Mouse (Mus musculus) intestine, postnatal 0 days (tissue): ENCODE data around the gene Usp10. TPM values are rescaled to one million over a fixed set of nuclear protein-coding genes. Genes with fewer than 3 reads are reported as not detected.
A peak's percentile ranks its signal among the peaks of the same experiment; 100 is the strongest.

ENCODE experiments used
- ATAC-seq: fragments of 200-750 bp; cut with Nextera tagmentation; 2 replicates; pipeline ENCODE4 v1.8.0; 2017; ENCODE audit warnings: mild to moderate bottlenecking, moderate TSS enrichment, moderate library complexity
- H3K27ac ChIP-seq: fragments of 300-500 bp; sonication (generic); 2 replicates; pipeline ENCODE4 v1.5.1; 2014; ENCODE audit warnings: mild to moderate bottlenecking, low read depth, low read length, moderate library complexity
- H3K27me3 ChIP-seq: fragments of 300-500 bp; sonication (generic); replicated peaks from 2 replicates; pipeline ENCODE4 v1.6.1; 2014; ENCODE audit warnings: low read length, mixed read lengths; ENCODE audit not compliant: control insufficient read depth, insufficient read depth
- H3K36me3 ChIP-seq: fragments of 300-500 bp; sonication (generic); 2 replicates; pipeline ENCODE4 v1.6.1; 2014; ENCODE audit warnings: mild to moderate bottlenecking, moderate library complexity; ENCODE audit not compliant: control insufficient read depth, insufficient read depth
- H3K4me1 ChIP-seq: fragments of 300-500 bp; sonication (generic); replicated peaks from 2 replicates; pipeline ENCODE4 v1.6.1; 2014; ENCODE audit warnings: antibody characterized with exemption, low read length, mixed read lengths; ENCODE audit not compliant: control insufficient read depth, insufficient read depth
- H3K4me2 ChIP-seq: fragments of 300-500 bp; sonication (generic); replicated peaks from 2 replicates; pipeline ENCODE4 v1.6.1; 2014; ENCODE audit warnings: low read depth, mild to moderate bottlenecking, moderate library complexity
- H3K4me3 ChIP-seq: fragments of 300-500 bp; sonication (generic); 2 replicates; pipeline ENCODE4 v1.5.1; 2014; ENCODE audit warnings: low read depth, low read length
- H3K9ac ChIP-seq: fragments of 300-500 bp; sonication (generic); 2 replicates; pipeline ENCODE4 v1.6.1; 2014; ENCODE audit warnings: mild to moderate bottlenecking, low read depth, low read length
- H3K9me3 ChIP-seq: fragments of 300-500 bp; sonication (generic); 2 replicates; pipeline ENCODE4 v1.6.1; 2016; ENCODE audit warnings: mixed run types; ENCODE audit not compliant: control insufficient read depth
- CTCF ChIP-seq: sonication (generic); IDR thresholded peaks from 2 replicates; pipeline ENCODE4 v1.5.1; 2016; ENCODE audit warnings: low read depth, mild to moderate bottlenecking, control low read depth, antibody characterized with exemption, moderate library complexity
- WGBS: fragments of 180-500 bp; shearing (Covaris S2); extraction: QIAGEN DNeasy Blood & Tissue Kit; methylation state at CpG from one replicate; pipeline ENCODE4 v1.1.7; 2014; 5-methylcytosine and 5-hydroxymethylcytosine counted together
- polyA plus RNA-seq: library from polyadenylated mRNA; unstranded; fragments of >200 nt; fragmentation: Nextera tagmentation; extraction: Ambion mirVana; gene quantifications from 2 replicates; pipeline ENCODE4 v1.2.1, GENCODE M21; 2015

Usp10 gene
- polyA plus RNA-seq, 1 experiment from 2014 or later, result 37.1 TPM

DNA sequence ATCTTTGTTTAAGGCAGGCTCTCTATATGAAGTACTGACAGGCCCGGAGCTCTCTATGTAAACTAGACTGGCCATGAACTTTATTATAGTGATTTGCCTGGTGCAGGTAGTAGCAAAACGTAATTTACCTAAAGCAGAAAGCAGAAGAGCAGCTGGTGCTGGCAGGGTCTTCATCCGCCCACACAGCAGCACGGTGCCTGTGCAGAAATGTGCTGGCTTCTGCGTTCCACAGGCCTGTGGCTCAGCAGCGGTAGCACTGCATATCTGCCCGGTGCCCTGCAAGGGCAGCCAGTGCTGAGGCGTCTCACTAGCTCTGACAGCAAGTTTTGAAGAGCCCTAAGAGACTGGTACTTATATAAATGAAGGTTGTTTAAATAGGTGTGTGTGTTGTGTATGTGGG is 45.2 kb downstream of the Usp10 start:
- H3K4me1 ChIP-seq, result no peaks in the 10 kb centered on the region
- no peak overlapping the region for H3K4me3 ChIP-seq
- no peaks in the 10 kb centered on the region for H3K9me3 ChIP-seq
- WGBS, result 88% methylated on average over 8 of the region's 8 CpGs
- H3K4me2 ChIP-seq, result no peak overlapping the region
- no peak overlapping the region for H3K9ac ChIP-seq
- H3K27me3 ChIP-seq, result no peaks in the 10 kb centered on the region
- no peak for TF ChIP-seq CTCF
- no peak overlapping the region for H3K27ac ChIP-seq
- H3K36me3 ChIP-seq, result peaks cover 74% of the 10 kb centered on the region
- ATAC-seq, result no peak

DNA sequence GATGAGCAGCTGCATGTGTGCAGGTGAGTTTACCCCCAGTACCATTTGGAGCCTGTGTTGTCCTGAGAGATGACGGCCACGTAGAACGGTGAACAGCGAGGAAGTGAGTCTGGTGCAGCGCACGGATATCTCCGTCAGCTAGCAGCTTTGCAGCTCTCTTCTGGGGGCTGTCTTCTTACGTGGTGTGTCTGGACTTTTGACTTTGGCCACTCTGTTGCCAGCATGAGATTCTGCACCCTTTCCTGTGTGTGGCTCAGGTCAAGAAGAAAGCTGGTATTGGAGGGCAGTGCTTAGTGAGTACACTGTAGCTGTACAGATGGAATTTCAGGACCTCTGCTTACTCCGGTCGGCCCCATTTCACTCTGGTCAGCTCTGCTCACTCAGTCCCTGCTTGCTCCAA is 47.9 kb downstream of the Usp10 start:
- no peaks in the 10 kb centered on the region for H3K4me1 ChIP-seq
- H3K4me2 ChIP-seq, result no peak overlapping the region
- ATAC-seq, result no peak
- H3K27me3 ChIP-seq, result no peaks in the 10 kb centered on the region
- peaks cover 50% of the 10 kb centered on the region for H3K36me3 ChIP-seq
- no peak for TF ChIP-seq CTCF
- no peak overlapping the region for H3K9ac ChIP-seq
- no peak overlapping the region for H3K4me3 ChIP-seq
- WGBS, result 85% methylated on average over 10 of the region's 10 CpGs
- H3K9me3 ChIP-seq, result no peaks in the 10 kb centered on the region
- no peak overlapping the region for H3K27ac ChIP-seq

DNA sequence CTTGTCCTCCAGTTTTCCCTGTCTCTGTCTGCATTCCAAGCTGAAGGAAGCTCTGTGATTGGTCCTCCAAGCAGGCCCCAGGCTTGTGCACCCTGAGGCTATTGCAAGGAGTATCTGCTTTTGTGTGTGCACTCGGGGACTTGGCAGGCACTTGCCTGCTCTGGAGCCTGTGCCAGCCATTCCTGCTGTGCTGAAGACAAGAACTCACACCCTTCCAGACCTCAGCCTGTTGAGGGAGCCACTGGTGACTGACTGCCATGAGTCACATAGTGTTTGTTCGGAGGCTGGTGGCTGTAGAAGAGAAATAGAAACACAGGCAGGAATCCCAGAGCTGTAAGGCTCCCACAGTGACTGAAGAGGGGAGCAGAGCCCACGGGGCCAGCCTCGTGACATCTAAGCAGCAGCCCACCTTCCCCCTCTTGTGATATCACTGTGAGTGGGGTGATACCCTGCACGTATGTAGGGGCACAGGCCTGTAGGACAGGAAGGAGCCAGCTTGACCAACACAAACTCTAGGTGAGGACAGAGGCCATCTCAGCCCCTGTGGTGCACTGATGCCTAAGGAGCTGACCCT is 50.5 kb downstream of the Usp10 start:
- Histone ChIP-seq H3K27ac (no peak overlapping the region), H3K4me2 (no peak overlapping the region), H3K4me1 (no peaks in the 10 kb centered on the region), H3K27me3 (no peaks in the 10 kb centered on the region), H3K4me3 (no peak overlapping the region), H3K9me3 (no peaks in the 10 kb centered on the region), H3K9ac (no peak overlapping the region), H3K36me3 (peaks cover 25% of the 10 kb centered on the region)
- TF ChIP-seq CTCF, result peak; percentile 36; the same call in 1 of the 2 replicates
- peak; percentile 33; the same call in 1 of the 2 replicates for ATAC-seq
- WGBS, result 58% methylated on average over 5 of the region's 5 CpGs

DNA sequence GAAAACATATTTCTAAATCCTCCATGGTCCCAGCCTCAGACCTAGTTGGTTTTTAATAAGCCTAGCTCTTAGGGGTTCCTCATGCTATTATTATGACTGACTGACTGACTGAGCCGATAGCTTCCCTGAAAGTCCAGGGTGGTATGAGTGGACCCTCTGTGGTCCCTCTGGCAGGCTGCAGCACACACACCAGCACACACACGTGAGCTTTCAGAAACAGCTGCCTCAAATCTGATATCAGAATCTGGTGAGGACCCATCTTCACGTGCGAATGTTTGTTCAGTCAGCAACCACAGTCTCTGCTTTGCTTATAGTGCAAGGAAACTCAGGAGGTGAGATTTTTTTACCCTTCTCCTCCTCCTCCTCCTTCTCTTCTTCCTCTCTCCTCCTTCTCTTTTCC is 54.7 kb downstream of the Usp10 start:
- H3K27ac ChIP-seq, result no peak overlapping the region
- no peak overlapping the region for H3K4me2 ChIP-seq
- 51% methylated on average over 4 of the region's 4 CpGs for WGBS
- H3K27me3 ChIP-seq, result no peaks in the 10 kb centered on the region
- no peaks in the 10 kb centered on the region for H3K4me1 ChIP-seq
- ATAC-seq, result no peak
- no peaks in the 10 kb centered on the region; the same call in 1 of the 2 replicates for H3K36me3 ChIP-seq
- no peak for TF ChIP-seq CTCF
- no peak overlapping the region for H3K4me3 ChIP-seq
- H3K9ac ChIP-seq, result no peak overlapping the region
- H3K9me3 ChIP-seq, result no peaks in the 10 kb centered on the region

DNA sequence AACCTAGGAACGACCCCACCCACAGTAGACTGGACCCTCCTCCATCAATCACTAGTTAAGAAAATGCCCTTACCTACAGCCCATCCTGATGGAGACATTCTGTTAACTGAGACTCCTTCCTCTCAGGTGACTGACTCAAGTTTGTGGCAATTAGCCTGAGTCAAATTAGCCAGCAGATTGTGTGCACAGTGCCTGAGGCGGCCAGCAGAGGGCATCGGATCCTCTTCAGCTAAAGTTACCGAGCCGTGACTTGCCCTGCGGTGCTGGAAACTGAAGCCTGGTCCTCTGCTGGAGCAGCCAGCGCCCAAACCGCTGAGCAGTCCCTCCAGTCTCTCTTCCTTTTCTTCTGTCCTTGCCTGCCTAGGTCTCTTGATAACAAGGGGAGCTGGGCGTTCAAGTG is 57.3 kb downstream of the Usp10 start:
- TF ChIP-seq CTCF, result 0 out of 2 replicates have a peak, but pooled peaks have one; percentile 20
- H3K4me3 ChIP-seq, result no peak overlapping the region
- H3K9ac ChIP-seq, result no peak overlapping the region
- H3K9me3 ChIP-seq, result no peaks in the 10 kb centered on the region
- no peaks in the 10 kb centered on the region for H3K4me1 ChIP-seq
- no peaks in the 10 kb centered on the region for H3K36me3 ChIP-seq
- H3K27me3 ChIP-seq, result no peaks in the 10 kb centered on the region
- 94% methylated on average over 9 of the region's 9 CpGs for WGBS
- ATAC-seq, result no peak
- no peak overlapping the region for H3K4me2 ChIP-seq
- no peak overlapping the region for H3K27ac ChIP-seq

DNA sequence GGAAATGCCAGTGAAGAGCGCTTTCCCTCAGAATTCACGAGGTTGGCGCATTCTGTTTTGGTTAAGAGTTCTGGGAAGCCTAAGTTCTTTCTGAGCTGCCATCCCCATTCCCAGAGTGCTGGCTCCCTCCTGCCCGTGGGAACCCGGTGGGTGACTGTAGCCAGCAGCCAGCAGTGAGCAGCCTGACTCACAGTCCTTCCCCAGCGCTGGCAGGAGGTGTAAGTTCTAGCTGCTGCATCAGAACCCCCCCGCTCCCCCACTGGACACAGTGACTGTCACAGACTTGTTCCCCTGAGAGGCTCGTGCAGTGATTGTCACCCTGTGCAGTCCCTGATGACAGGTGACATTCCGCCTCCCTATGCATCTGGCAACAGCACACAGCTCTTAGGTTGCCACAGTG is 60.0 kb downstream of the Usp10 start:
- Histone ChIP-seq H3K36me3 (no peaks in the 10 kb centered on the region), H3K9ac (no peak overlapping the region), H3K27me3 (no peaks in the 10 kb centered on the region), H3K9me3 (no peaks in the 10 kb centered on the region), H3K4me1 (no peaks in the 10 kb centered on the region), H3K4me2 (no peak overlapping the region), H3K27ac (no peak overlapping the region), H3K4me3 (no peak overlapping the region)
- no peak for ATAC-seq
- no peak for TF ChIP-seq CTCF
- 83% methylated on average over 9 of the region's 9 CpGs for WGBS

DNA sequence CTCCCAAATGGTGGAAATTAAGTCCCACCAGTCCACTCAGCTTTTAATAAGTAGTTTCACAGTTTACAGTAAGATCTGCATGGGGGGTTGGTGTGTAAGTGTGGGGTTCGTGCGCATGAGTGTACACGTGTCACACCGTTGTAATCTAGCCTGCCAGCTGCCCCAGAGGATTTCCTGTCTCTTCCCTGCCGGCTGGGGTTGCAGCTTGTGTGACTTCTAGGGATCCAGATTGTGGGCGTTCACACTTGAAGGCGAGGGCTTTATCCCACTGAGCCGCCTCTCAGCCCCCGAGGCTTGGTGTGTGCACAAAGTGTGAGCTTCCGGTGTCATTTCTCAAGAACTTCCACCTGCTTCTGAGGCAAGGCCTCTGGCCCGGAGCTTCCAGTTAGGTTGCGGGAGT is 62.4 kb downstream of the Usp10 start:
- H3K27ac ChIP-seq, result no peak overlapping the region
- H3K9me3 ChIP-seq, result no peaks in the 10 kb centered on the region
- no peak for TF ChIP-seq CTCF
- H3K4me2 ChIP-seq, result no peak overlapping the region
- H3K4me1 ChIP-seq, result no peaks in the 10 kb centered on the region
- no peak for ATAC-seq
- 70% methylated on average over 12 of the region's 12 CpGs for WGBS
- H3K4me3 ChIP-seq, result no peak overlapping the region
- H3K27me3 ChIP-seq, result no peaks in the 10 kb centered on the region
- H3K36me3 ChIP-seq, result no peaks in the 10 kb centered on the region
- H3K9ac ChIP-seq, result no peak overlapping the region
